Mouse (Mus musculus): ENCODE results near the gene Fbxl13.

Gene Fbxl13

DNA sequence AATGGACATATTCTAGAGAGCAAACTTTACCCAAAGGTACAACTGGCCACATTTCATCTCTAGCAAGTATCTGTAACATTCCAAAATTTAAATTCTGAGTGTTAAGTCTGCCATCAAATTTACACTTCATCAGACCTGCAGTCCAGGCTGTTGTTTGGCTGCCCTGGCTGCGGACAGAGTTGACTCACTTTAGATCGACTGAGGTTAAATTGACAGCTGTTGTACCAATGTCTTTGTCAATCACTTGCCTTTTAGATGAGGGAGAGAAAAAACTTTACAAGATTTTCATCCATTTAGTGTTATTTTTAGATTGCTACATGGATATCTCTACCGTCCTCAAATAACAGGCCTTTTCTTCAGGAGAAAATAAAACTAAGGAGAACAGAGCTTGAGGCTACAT lies 126.3 kb downstream of the Fbxl13 start:
- no peak for DNase-seq (ENCODE audit: low spot score)

DNA sequence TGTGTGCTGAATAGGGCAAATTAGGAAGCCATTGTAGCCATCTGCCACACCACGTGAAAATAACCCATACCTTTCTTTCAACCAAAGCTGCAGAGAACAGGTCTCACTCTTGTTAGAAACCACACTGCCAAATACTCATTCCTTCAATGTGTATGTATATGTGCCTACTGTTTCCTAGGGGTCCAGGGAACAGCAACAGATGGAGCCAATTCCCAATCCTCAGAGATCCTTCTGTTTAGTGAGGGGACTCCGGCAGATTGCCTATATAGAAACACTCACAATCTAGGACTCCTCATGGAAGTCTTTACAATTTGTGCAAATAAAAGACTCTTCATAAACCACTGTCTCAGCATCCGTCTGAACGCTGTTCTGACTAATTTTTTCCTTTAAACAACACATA lies 127.2 kb downstream of the Fbxl13 start:
- no peak for DNase-seq (ENCODE audit: low spot score)

DNA sequence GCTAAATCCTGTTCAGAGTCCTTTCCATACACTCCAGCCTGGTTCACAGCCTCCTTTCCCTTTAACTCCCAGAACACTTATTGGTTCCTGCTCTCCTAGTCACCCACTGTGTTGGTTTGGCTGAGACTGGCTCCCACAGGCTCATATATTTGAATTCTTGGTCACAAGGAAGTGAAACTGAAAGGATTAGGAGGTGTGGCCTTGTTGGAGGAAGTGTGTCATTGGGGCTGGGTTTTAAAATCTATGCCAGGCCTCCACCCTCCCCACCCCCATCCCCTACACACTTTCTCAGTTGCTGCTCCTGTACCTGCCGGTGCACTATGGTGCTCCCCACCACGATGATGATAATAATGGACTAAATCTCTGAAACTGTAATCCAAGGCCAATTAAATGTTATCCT lies 127.9 kb downstream of the Fbxl13 start:
- no peak for DNase-seq (ENCODE audit: low spot score)

DNA sequence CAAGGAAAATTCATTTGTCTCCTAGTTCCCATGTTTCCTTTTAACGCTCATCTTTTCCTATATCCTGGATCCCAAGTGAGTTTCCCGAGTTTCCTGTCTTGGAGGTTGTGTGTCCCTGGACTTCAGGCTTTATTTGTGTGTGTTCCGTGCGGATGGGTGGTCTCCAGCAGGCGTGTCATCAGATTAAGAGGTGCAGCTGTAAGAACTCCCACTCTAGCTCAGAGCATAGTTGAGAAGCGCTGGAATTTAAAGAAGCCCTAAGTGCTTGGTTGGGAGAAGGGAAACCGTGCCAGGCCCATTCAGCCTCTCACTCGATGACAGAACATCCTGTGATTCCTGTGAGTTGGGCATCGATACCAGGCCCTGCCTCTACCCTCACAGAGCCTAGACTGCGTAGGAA lies 132.1 kb downstream of the Fbxl13 start:
- no peak for DNase-seq (ENCODE audit: low spot score)

DNA sequence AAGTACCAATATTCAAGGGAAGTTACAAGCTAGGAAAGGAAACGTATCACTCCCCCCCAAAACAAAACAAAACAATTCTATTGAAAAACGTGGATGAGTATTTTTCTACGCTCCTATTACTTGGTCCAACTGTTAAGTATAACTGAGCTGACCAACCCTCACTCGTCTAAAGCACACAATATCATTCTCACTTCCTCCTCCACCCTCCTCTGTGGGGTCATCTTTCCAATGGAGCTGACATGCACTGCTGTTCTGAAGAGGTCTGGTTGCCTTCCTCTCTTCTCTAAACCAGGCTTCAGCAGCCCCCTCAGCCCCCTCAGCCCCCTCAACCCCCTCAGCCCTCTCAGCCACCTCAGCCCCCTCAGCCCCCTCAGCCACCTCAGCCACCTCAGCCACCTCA lies 135.6 kb downstream of the Fbxl13 start:
- no peak for DNase-seq (ENCODE audit: low spot score)

DNA sequence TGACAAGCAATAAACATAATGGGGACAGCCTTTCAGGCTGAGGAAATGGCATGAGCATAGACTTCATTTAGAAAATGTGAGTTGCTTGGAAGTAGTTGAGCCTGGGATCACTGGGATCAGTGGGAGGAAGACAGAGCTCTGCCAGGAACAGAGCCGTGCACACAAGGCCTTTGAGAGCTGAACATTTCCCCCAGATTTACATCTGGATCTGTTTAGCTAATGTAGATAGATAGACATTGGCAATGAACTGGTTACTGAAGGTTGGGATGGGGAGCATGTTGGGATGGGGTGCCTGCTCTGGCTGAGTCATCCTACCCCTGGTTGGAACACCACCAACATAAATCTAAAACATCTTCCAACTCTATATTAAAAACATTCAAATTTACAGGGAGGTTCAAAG lies 138.5 kb downstream of the Fbxl13 start:
- no peak for DNase-seq (ENCODE audit: low spot score)

DNA sequence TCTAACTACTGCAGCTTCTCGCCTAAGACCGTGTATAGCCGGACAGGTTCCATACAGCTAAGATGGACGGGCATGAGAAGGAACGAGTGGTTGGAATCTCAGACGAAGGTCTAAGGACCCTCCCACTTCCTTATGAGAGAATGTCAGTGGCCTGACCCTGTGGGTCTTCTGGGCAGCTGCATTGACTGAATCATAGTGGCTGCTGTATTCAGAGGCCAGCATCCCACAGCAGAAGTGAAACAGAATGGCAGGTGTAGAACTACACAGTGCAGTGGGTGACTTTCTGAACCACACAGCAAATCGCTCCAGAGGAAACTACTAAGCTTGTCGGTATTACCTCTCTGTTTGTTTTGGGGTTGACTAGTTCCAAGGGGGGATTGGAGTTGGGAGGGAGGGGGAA lies 140.3 kb downstream of the Fbxl13 start:
- DNase-seq (ENCODE audit: low spot score) = no peak

DNA sequence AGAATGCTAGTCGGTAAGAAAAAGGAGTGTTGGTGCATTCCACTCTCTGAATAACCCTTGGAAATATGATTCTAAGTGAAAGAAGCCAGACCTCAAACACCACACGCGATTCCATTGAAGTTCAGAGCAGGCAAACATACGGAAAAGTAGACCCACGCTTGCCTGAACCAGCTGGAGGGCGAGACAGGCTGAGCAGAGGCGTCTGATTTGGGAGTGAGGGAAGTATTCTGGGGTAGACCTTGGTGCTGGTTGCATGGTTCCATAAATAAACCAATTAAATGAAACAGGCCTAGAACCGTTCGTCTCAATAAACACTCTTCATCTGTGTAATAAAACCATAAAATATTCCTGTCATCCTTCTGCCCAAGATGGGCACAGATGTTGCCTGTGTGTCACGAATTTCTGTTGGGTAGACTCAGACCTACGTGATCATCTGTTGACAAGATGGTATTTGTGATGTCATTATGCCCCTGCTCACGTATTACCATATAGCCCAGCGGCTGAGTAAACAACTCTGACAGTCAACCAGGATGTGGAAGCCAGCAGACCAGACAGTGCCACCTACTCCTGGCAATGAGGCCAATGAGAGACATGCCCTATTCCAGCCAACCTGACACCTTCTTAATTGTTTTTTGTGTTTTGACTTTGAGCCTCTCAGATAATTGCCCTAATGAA lies 142.4 kb downstream of the Fbxl13 start:
- no peak for DNase-seq (ENCODE audit: low spot score)

DNA sequence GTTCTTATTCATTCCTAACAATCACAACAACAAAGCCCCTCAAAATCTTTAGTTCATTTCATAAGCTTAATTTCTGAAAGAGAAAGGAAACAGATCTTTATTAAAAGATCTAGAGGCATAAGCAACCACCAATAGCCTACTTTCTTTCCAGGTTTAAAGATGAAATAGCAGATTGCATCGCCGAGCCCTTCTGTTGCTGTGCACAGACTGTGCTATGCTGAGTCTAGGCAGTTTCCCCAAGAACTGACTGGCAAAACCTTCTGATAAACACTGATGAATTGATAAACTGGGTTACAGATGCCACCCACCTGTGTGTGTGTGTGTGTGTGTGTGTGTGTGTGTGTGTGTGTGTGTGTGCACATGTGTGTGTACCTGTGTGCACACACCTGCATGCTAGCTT lies 144.5 kb downstream of the Fbxl13 start:
- DNase-seq (ENCODE audit: low spot score) = no peak

DNA sequence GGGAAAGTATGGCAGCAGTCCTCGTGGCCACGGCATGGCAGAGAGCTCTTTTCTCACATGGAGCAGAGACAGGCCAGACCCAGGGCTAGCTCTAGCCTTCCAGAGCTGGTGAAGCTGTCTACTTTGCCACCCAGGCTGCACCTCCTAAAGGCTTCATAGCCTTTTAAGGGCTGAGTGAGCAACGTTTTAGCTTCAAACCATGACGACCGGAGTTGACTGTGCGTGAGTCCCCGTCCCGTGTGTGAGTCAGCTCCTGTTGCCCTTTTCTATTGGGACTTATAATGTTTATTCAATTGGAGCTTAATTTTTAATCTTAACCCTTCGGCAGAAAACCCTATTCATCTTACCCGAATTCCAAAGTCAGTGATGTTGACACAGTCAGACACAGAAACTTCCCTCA lies 145.3 kb downstream of the Fbxl13 start:
- DNase-seq (ENCODE audit: low spot score) = no peak

DNA sequence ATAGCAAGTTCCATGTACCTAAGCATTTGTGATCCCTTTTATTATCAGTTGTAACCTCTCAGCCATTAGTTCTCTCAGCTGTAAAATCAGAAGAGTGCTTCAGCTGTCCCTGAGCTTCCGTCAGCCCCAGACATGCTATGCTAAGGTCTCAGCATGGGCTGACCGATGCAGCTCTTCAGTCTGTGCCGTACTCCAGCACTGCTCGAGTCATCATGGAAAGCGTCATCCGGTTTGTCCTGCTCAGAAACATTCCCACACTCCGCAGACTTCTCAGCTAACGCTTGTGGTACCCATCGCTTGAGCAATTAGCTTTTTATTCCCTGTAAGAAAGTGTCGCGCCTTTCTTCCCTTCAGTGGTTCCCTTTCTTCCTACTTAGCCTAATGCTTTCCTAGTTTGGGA lies 146.5 kb downstream of the Fbxl13 start:
- no peak for DNase-seq (ENCODE audit: low spot score)

DNA sequence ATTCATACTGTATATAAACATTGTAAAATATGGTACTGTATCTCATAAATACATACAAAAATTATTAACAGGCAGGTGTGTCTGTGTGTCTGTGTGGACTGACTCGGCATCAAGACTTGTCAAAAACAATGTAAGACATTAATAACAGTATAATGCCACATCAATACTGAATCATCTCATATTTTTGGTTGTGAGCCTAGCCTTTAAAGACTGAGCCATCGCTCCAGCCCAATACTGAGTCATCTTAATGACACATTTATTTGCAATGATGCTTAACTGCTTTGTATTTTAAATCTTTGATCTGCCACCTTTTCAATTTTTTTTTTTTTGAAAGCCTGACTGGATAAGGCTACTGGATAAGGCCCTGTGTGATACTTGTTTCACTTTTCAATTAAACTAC lies 146.9 kb downstream of the Fbxl13 start:
- no peak for DNase-seq (ENCODE audit: low spot score)

DNA sequence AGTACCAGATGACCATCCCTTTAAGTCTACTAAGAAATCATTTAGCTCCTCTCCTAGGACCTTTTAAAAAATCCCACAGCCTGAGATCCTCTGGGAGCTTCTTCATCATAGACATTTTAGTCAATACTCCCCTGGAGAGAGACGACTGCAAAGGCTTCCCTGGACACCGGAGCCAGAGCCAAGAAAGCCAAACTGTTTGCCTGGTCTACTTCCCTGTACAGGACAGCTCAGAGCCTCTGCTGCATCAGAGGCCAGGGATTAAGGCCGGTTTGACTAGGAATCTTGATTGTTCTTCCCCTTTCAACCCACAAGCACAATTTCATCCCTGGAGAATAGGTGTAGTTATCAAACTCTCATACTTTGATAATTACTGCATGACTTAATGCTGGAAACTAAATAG lies 148.6 kb downstream of the Fbxl13 start:
- no peak for DNase-seq (ENCODE audit: low spot score)

DNA sequence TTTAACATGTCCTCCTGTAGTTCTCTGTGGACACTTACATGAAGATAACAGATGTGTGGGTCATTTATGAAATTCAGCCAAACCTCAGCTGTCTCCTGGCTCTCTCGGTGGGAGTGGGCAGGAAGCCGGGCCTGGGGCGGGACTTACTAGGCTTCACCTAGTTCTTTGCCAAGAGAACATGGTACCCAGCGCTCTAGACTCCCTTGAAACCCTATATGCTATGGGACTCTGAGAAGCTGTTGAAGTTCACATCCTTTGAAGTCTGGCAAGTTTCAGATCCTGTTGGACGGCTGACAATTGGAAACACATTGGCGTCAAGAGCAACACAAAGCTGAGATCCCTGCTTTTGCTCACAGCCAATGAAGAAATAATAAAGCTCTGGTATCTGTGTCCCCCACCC lies 149.1 kb downstream of the Fbxl13 start:
- no peak for DNase-seq (ENCODE audit: low spot score)

DNA sequence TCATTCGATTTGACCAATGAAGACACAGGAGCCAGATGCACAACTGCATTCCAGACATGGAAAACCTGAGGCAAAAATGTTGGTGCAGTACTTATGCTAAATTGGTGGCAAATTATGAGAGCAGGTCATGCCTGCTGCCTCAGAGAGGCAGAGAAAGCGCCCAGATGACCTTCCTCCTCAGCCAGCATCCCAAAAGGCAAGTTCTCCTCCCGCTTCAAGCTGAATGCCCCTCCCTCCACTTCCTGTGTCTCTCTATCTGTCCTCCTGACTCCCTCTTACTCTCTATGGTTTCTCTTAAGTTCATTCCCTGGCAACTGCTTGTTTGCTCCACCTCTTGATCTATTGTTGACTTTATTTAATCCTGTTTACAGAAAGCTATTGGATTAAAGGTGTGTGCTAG lies 150.7 kb downstream of the Fbxl13 start:
- no peak for DNase-seq (ENCODE audit: low spot score)

DNA sequence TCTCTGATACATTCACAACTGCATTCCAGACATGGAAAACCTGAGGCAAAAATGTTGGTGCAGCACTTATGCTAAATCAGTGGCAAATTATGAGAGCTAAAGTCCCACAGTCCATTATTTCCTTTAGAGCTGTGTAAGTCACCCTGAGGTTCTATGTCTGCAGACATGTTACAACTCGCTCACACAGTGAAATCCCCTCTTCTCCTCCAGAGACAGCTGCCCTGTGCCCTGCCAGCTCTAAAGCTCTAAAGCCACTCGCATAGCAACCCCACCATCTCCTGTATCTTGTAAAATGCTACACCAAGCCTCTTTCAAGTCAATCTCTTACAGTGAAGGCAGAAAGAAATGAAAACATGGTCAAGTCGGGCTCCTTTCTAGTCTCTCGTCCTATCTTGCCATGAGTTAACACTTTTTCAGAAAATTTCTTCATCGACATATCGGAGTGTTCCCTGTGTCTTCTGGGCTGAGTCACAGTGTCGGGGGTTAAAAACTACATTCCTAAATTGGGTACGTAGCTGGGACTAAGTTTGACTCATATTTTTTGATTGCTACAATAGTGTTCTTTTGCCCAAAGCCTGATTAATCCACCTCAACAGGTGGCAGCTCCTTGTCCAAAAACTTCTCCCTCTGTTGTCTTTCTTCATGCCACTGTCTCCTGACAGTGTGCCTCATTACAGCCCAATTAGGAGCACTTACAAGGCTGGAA lies 152.0 kb downstream of the Fbxl13 start:
- DNase-seq (ENCODE audit: low spot score) = no peak

DNA sequence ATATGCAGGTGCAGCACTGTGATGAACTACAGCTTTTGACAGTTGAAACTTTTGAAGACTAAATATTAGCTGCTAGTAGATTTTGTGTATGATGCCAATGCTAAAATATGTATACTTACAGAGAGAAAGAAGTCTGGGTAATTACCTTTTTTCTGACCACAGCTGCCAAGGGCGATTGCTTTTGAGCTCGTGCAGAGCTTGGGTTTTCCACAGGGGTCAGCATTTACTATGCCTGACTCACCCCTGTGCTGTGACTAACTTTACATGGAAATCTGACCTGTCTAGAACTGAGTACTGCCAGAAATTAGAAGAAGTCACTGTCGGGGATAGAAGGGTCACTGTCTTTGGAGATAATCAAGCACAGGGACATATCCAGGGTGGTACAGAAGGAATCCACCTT lies 153.2 kb downstream of the Fbxl13 start:
- DNase-seq (ENCODE audit: low spot score) = no peak

DNA sequence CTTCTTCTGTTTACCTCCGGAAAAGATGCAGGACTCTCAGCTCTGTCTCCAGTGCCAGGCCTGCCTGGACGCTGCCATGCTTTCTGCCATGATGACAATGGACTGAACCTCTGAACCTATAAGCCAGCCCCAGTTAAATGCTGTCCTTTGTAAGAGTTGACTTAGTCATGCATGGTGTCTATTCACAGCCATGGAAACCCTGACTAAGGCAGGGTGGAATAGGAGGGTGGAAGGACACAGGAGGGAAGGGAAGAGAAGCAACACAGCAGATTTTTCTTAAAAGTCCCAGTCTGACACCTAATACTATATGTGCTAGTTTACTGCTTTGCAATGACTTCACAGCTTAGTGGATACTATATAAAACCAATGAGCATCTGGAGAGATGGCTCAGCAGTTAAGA lies 154.0 kb downstream of the Fbxl13 start:
- DNase-seq (ENCODE audit: low spot score) = no peak

DNA sequence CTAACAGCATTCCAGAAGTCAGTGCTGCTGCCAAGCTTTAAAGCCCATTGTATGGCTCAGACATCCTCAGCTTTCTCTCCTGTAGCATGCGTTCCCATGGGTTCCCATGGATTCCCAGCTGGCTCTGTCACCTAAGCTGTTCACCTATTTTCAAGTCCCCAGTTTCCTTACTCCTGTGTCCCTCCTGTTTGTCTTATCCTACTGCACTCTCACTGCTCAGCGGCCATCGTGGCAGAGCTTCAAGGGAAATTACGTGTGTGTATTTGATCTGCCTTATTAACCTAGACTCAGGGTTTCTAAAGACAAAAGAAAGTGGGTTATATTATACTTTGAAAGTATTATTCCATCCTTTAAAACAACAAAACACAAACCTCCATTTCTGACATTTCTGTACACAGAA lies 156.3 kb downstream of the Fbxl13 start:
- no peak for DNase-seq (ENCODE audit: low spot score)

DNA sequence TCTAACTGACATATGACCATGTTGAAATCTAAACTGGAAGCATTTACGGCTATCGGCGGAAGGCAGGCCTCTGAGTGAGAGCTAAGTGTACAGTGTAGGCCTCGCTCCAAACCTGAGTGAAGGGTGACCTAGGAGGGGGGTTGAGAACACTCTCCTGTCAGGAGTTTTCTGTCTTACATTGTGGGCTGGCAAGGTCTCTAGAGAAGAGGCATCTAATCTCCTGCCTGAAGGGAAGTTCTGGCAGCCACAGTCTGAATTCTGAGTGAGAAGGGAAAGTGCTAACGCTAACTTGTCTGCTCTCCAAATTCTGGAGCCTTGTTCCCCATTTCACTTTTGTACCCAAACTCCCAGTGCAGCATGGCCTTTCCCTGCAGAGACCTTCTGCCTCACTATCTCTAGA lies 156.9 kb downstream of the Fbxl13 start:
- no peak for DNase-seq (ENCODE audit: low spot score)

DNA sequence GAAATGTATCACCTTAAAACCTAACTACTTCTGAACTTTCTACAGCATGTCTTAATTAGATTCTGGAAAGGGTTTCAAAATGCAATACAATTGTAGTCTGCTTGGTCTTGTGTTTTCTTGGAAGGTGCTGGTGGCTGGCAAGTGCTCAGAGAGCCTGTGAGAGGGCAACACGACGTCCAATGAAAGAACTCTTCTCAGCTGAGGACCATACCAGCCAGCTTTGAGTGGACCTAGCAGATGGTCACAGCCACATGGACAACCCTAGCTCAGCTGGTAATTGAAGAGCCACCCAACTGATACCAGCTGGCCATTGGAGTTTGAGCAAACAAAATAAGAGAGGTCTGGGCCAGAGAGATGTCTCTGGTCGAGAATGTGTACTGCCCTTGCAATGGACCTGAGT lies 157.7 kb downstream of the Fbxl13 start:
- no peak for DNase-seq (ENCODE audit: low spot score)

DNA sequence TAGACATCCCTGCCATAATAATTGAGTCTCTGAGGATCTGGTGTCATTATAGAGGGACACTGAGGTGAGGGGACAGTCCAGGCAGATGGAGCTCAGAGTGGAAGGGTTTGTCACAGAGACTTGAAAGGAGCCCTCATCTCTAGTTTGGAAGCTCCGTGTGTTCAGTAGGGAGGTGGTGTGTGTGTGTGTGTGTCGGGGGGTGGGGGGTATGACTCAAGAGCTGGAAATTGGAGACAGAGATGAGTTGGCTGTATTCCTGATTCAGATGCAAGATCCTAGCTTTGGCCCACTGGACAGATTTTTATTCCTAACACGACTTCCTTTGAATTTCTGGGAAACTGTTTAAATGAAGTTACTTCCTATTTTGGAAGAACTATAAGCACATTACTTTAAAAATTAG lies 158.1 kb downstream of the Fbxl13 start:
- DNase-seq (ENCODE audit: low spot score) = no peak

DNA sequence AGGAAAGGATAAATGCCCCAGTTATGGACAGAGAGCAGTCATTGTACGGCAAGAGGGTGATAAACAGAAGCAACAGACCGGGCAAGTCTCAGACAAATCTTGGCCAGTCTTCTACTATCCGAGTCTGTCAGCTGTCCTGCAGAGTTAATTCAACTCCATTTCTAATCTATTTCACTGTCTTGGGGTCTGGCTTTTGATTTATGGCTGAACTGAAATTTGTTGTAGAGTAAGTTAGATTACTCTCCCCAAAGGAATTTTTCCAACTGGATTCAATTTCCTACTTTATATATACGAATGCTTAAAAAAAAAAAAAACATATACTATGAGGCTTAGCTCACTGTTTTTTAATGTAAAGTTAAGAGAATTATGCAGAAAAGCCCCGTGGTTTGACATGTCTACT lies 158.6 kb downstream of the Fbxl13 start:
- no peak for DNase-seq (ENCODE audit: low spot score)

DNA sequence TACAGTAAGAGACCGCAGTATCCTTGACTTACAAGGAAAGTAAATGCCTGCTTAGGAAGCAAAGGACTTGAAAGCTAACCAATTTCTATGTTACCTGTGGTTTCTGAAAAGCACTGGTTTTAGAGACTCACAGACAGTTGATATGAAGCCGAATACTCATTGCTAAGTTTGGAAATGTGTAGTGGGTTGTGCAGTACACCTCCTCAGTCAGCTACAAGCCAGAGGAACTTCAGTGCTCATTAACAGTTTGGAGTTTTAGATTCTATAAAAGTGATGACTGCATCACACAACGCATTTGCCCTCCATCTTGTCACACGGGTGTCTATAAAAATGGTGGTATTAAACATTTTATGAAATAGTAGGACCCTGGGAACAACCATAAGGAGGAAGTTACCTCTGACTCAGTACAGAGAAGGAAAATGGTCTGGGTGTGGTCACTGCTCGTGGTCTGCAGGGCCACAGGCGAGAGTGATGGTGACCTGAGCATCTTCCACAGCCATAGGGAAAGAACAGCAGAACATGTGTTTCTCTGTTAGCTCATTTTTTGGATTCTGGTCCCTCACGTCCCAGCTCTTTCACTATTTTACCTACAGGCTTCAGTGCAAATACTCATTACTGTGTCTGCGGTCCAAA lies 160.1 kb downstream of the Fbxl13 start:
- DNase-seq (ENCODE audit: low spot score) = no peak
